Mouse (Mus musculus) E14TG2a.4 (cell line): ENCODE results near the gene Pola1.

Experiments
- H3K27me3 ChIP-seq: 2 replicates; pipeline ENCODE4 v1.6.1; 2014; ENCODE audit warnings: low read length, control low read depth; ENCODE audit not compliant: insufficient read depth
- H3K36me3 ChIP-seq: 2 replicates; pipeline ENCODE4 v1.6.1; 2014; ENCODE audit warnings: low read length, control low read depth; ENCODE audit not compliant: insufficient read depth
- H3K4me1 ChIP-seq: replicated peaks from 2 replicates; pipeline ENCODE4 v1.6.1; 2014; ENCODE audit warnings: low read depth, low read length, control low read depth
- H3K4me3 ChIP-seq: replicated peaks from 2 replicates; pipeline ENCODE4 v1.5.1; 2014; ENCODE audit warnings: mild to moderate bottlenecking, low read length
- H3K9me3 ChIP-seq: 2 replicates; pipeline ENCODE4 v1.6.1; 2014; ENCODE audit warnings: low read length, control low read depth
- CTCF ChIP-seq: conservative IDR thresholded peaks from 2 replicates; pipeline ENCODE4 v1.5.1; 2014; ENCODE audit warnings: low read length
- NANOG ChIP-seq: IDR thresholded peaks from 2 replicates; pipeline ENCODE4 v1.6.1; 2014; ENCODE audit warnings: borderline replicate concordance, low read length, mixed read lengths
- POU5F1 ChIP-seq: IDR thresholded peaks from 2 replicates; pipeline ENCODE4 v1.6.1; 2014; ENCODE audit warnings: low read length, borderline replicate concordance

Gene Pola1

DNA sequence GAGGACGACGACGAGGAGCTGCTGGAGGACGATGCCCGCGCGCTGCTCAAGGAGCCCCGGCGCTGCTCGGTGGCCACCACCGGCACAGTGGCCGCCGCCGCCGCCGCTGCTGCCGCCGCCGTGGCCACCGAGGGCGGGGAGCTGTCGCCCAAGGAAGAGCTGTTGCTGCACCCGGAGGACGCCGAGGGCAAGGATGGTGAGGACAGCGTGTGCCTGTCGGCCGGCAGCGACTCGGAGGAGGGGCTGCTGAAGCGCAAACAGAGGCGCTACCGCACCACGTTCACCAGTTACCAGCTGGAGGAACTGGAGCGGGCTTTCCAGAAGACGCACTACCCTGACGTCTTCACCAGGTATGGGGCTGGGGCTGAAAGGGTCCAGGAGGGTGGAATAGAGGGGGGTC, 342.9 kb downstream of the Pola1 start:
- Histone ChIP-seq H3K4me3 (peak overlapping the region; percentile 45), H3K36me3 (no peaks in the 10 kb centered on the region), H3K27me3 (peaks cover 91% of the 10 kb centered on the region), H3K4me1 (peaks cover 19% of the 10 kb centered on the region), H3K9me3 (no peaks in the 10 kb centered on the region)
- TF ChIP-seq CTCF: no peak

DNA sequence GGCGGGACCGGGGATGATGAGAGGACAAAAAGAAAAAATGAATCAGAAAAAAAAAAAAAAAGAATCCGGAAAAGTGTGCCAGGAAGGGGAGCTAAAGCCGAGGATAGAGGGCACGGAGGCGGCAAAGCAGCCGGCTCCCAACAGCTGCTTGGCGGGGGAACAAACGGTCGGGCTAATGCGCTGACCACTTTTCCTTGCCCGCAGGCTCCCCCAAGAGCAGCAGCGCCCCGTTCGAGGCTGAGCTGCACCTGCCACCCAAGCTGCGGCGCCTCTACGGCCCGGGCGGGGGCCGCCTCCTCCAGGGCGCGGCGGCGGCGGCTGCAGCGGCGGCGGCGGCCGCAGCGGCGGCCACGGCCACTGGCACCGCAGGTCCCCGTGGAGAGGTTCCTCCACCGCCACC, 343.6 kb downstream of the Pola1 start:
- Histone ChIP-seq H3K36me3 (no peaks in the 10 kb centered on the region), H3K27me3 (peaks cover 88% of the 10 kb centered on the region), H3K4me1 (peaks cover 19% of the 10 kb centered on the region), H3K4me3 (peak overlapping the region; percentile 45), H3K9me3 (no peaks in the 10 kb centered on the region)
- TF ChIP-seq POU5F1 (no peak), CTCF (no peak), NANOG (no peak)

DNA sequence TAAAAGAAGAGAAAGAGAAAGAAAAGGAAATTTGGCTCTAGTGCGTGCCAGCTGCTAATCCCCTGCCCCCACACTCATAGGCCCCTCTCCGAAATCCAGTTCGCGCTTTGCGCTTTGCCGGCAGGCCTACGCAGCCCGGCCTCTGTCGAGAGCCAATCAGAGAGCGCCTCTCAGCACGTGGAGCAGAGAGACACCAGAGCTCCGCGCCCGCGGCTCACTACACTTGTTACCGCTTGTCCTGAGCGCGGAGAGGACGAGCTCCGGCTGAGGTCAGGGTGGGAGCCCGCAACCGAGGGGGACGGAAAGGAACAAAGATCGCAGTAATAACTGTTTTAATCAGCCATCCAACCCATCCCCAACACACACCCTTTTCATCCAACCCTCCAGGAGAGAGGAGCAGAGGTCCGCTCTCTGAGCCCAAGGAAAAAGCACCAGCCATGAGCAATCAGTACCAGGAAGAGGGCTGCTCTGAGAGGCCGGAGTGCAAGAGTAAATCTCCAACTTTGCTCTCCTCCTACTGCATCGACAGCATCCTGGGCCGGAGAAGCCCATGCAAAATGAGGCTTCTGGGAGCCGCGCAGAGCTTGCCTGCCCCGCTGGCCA, 345.6 kb downstream of the Pola1 start, which contains the start of gene Arx:
Gene Arx (plus strand): TSS at position 155 of the 603 bp plus-strand sequence.
- Histone ChIP-seq H3K36me3 (no peaks in the 10 kb centered on the region), H3K4me1 (peaks cover 29% of the 10 kb centered on the region), H3K4me3 (peak within 1 kb of the TSS; percentile 26; the same call in 1 of the 2 replicates), H3K9me3 (no peaks in the 10 kb centered on the region), H3K27me3 (peaks cover 89% of the 10 kb centered on the region)
- TF ChIP-seq NANOG (no peak), POU5F1 (no peak), CTCF (no peak)

GRCm38 (mm10) chrX:93285091-93285490, 346.9 kb downstream of the Pola1 start:
- TF ChIP-seq CTCF (no peak), POU5F1 (no peak), NANOG (no peak)
- Histone ChIP-seq H3K27me3 (peaks cover 79% of the 10 kb centered on the region), H3K4me1 (peaks cover 24% of the 10 kb centered on the region), H3K4me3 (no peak overlapping the region), H3K9me3 (no peaks in the 10 kb centered on the region), H3K36me3 (no peaks in the 10 kb centered on the region)

GRCm38 (mm10) chrX:93281756-93282155, 350.2 kb downstream of the Pola1 start:
- Histone ChIP-seq H3K4me3 (peak overlapping the region; percentile 71), H3K9me3 (no peaks in the 10 kb centered on the region), H3K4me1 (peaks cover 15% of the 10 kb centered on the region), H3K27me3 (peaks cover 63% of the 10 kb centered on the region), H3K36me3 (no peaks in the 10 kb centered on the region)
- TF ChIP-seq NANOG (no peak), CTCF (no peak), POU5F1 (no peak)

DNA sequence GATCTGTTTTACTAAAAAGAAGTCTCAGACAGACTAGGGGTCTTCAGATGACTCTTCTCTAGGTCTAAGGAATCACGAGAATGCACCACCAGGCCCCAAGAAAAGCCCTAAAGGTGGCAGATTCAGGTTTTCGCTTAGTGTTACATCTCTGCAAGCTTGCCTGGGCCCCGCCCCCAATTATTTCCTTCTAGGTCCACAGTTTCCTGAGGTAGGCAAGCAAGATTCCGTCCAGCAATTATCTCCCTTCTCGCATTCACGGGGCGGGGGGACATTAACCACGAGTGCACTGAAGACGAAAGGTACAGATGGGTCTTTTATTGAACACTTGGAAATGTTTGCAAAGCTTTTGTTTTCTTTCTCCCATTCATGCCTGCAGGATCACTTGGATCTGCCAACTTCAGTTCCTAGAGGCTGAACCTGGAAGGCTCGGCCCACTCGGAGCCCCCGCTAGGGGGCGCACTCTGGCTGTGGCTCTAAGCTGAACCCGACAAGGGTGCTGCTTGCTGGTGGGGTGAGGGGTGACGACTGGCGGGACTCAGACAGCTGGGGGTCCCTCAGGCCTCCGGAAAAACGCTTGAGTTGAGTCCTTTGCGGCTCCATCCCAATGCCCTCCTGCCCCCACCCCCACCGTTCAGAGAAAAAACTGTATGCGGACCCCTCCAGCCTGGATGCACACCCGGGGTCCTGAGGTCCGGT, 350.8 kb downstream of the Pola1 start:
- peak overlapping the region; percentile 71 for H3K4me3 ChIP-seq
- no peaks in the 10 kb centered on the region for H3K9me3 ChIP-seq
- TF ChIP-seq CTCF (peak; percentile 62), POU5F1 (no peak), NANOG (no peak)
- H3K27me3 ChIP-seq: peaks cover 60% of the 10 kb centered on the region
- H3K36me3 ChIP-seq: no peaks in the 10 kb centered on the region
- H3K4me1 ChIP-seq: peaks cover 12% of the 10 kb centered on the region; the same call in 1 of the 2 replicates

DNA sequence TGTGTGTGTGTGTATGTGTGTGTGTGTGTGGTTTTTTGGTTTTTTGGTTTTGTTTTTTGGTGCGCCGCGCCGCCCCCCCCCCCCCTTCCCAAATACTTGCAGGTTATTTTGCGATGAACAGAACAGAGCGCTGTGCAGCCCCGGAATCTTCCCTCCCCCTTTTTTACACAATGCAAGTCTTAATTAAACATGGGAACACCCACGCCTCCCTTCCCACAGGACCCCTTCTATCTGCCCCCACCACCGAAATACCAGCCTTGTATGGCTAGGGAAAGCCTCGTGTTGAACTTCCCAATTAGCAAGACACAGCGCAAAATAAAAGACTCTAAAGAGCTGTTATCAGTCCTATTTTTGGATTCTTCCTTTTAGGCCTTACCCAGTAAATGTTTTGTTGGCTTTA, 352.0 kb downstream of the Pola1 start:
- H3K4me1 ChIP-seq: peaks cover 12% of the 10 kb centered on the region; the same call in 1 of the 2 replicates
- H3K9me3 ChIP-seq: no peaks in the 10 kb centered on the region
- no peak for TF ChIP-seq NANOG
- no peak for TF ChIP-seq POU5F1
- TF ChIP-seq CTCF: no peak
- no peak overlapping the region for H3K4me3 ChIP-seq
- no peaks in the 10 kb centered on the region for H3K36me3 ChIP-seq
- H3K27me3 ChIP-seq: peaks cover 48% of the 10 kb centered on the region

DNA sequence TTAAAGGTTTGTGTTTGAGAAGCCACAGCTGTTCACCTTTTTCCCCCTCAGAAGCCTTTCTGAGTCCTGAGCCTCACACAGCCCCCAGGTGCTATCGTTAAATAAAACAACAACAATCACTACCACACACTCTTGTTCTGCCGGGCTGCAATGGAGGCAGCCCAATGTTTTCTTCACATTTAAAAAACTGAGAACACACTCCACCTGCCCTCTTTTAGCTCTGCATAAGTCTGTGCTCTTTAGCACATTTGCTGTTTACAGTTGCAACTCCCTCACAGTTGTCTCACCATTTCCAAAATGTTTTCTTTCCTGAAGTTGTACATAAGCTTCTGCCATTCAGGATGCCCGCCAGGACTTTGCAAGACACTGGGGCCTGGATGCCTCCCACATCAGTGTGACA, 356.3 kb downstream of the Pola1 start:
- Histone ChIP-seq H3K4me3 (no peak overlapping the region), H3K9me3 (no peaks in the 10 kb centered on the region), H3K27me3 (peaks cover 17% of the 10 kb centered on the region), H3K4me1 (no peaks in the 10 kb centered on the region), H3K36me3 (no peaks in the 10 kb centered on the region)
- no peak for TF ChIP-seq NANOG
- no peak for TF ChIP-seq POU5F1
- no peak for TF ChIP-seq CTCF
